Mouse (Mus musculus) spleen, adult 2 months (tissue): ENCODE data around the gene Osgepl1. TPM values are rescaled to one million over a fixed set of nuclear protein-coding genes. Genes with fewer than 3 reads are reported as not detected.
"Not testable (repeated sequence)": the region's sequence is repeated elsewhere in the genome, so short reads cannot be mapped to it uniquely, and the experiment has no call there.

Experiments
- DNase-seq, 2 experiments: peaks; one replicate each; pipeline versions ENCODE4 v3.0.0 to v3.0.0-alpha.2; 2012 to 2021; ENCODE audit warnings: low spot score in 2 of 2, low read depth in 1 of 2
- H3K27ac ChIP-seq: fragments of 200-500 bp; 2 replicates; pipeline ENCODE4 v1.5.1; 2012; ENCODE audit warnings: low read length, inconsistent platforms; ENCODE audit not compliant: insufficient read depth
- H3K27me3 ChIP-seq: fragments of 200-500 bp; 2 replicates; pipeline ENCODE4 v1.6.1; 2012; ENCODE audit warnings: mild to moderate bottlenecking, moderate library complexity, low read length, inconsistent platforms; ENCODE audit not compliant: control insufficient read depth, insufficient read depth
- H3K36me3 ChIP-seq: fragments of 200-500 bp; 2 replicates; pipeline ENCODE4 v1.6.1; 2012; ENCODE audit warnings: mild to moderate bottlenecking, low read length, inconsistent platforms; ENCODE audit not compliant: control insufficient read depth, insufficient read depth
- H3K4me1 ChIP-seq: fragments of 200-500 bp; 2 replicates; pipeline ENCODE4 v1.6.1; 2011; ENCODE audit warnings: inconsistent platforms; ENCODE audit not compliant: control insufficient read depth, insufficient read depth, insufficient read length
- H3K4me3 ChIP-seq: fragments of 200-500 bp; 2 replicates; pipeline ENCODE4 v1.5.1; 2011; ENCODE audit warnings: mild to moderate bottlenecking, inconsistent platforms; ENCODE audit not compliant: insufficient read depth, insufficient read length; ENCODE audit errors: extremely low read depth
- CTCF ChIP-seq: fragments of 200-500 bp; IDR thresholded peaks from 2 replicates; pipeline ENCODE4 v1.5.1; 2011; ENCODE audit warnings: mild to moderate bottlenecking, inconsistent platforms; ENCODE audit not compliant: insufficient read depth, insufficient read length, insufficient replicate concordance; ENCODE audit errors: extremely low read depth
- POLR2A ChIP-seq: fragments of 200-500 bp; IDR thresholded peaks from 2 replicates; pipeline ENCODE4 v1.6.1; 2011; ENCODE audit warnings: low read depth, low read length, inconsistent platforms
- WGBS: fragments of 180-500 bp; shearing (Covaris S2); methylation state at CpG from one replicate; pipeline ENCODE4 v1.1.7; 2018; 5-methylcytosine and 5-hydroxymethylcytosine counted together
- polyA plus RNA-seq: library from polyadenylated mRNA; depleted of rRNA; stranded (reverse); fragments of >200 nt; gene quantifications from 2 replicates; pipeline ENCODE4 v1.2.3, GENCODE M21; 2012

The Osgepl1 gene
- polyA plus RNA-seq, 1 experiment, result 1.8 TPM

DNA sequence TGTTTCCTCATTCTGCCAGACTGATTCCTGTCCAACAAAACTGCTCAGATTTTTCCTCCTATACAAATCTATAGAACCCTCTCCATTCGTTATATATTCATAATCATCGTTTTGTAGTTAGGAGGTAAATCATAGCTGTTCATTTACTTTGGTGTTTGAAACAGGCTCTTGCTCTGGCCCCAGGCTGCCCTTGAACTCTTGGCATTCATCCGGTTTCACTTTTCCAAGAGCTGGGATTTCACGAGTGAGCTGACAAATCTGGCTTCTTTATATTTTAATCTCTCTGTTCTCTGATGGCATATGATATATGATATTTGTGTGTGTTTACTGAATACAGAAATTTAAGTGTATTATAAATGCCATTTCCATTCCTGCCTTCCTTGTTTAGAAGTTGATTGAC lies 12.9 kb upstream of the Osgepl1 start:
- DNase-seq, result no peak
- Histone ChIP-seq H3K27ac (no peak overlapping the region), H3K36me3 (peaks cover 5% of the 10 kb centered on the region), H3K4me3 (no peak overlapping the region), H3K4me1 (peaks cover 4% of the 10 kb centered on the region; the same call in 1 of the 2 replicates), H3K27me3 (no peaks in the 10 kb centered on the region)
- TF ChIP-seq POLR2A (no peak), CTCF (no peak)
- WGBS, result 85% methylated on average over 4 of the region's 4 CpGs

DNA sequence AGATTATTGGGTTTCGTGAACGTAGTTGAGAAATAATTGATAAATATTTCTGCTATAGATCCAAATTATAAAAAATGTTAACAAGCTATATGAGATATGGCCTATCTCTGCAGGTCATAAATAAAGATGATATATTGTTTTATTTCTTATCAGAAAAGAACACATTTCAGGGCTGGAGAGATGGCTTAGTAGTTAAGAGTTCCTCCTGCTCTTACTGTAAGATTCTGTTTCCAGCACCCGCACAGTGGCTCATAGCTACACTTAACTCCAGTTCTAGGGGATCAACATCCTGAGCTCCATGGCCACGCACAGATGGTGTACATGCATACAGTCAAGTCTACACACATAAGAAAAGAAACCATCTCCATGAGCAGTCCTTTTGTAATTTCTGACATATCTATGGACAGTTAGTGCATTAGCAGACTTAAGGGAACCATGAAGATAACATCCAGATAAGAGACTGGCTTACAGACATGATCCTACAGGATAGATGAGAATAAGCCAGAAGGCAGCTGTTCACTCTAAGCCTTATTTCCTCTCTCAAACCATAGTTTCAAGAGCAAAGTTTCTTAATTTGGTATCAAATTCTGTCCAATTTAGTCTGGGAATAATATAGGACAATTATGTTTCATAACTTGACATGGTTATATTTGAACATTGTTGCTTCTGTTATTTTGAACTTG lies 8.4 kb downstream of the Osgepl1 start:
- Histone ChIP-seq H3K4me1 (no peaks in the 10 kb centered on the region), H3K36me3 (peaks cover 7% of the 10 kb centered on the region), H3K27ac (no peak overlapping the region), H3K27me3 (no peaks in the 10 kb centered on the region), H3K4me3 (no peak overlapping the region)
- WGBS, result 90% methylated on average over 4 of the region's 4 CpGs
- TF ChIP-seq POLR2A, result no peak
- TF ChIP-seq CTCF, result no peak
- DNase-seq, result no peak

DNA sequence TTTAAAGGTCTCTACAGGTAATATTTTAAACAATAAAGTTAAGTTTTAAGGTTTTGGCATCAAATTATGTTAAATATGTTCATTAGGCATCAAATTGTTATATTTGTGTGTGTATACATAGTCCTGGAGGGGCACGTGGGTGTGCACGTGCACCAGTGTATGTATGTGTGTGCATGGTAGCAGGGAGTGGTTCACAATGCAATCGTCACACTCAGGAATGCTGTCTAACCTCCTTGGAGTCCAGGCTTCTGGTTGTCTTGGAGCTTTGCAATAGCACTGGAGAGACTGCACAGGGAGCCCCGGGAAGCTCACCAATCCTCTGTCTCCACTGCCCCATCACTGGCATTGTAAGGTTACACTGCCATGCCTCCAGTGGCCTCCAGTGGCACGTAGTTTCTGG lies 9.8 kb downstream of the Osgepl1 start:
- no peak for TF ChIP-seq POLR2A
- TF ChIP-seq CTCF, result no peak
- no peaks in the 10 kb centered on the region for H3K4me1 ChIP-seq
- no peak for DNase-seq
- H3K27me3 ChIP-seq, result no peaks in the 10 kb centered on the region
- WGBS, result 98% methylated on average over 5 of the region's 5 CpGs
- peaks cover 5% of the 10 kb centered on the region; the same call in 1 of the 2 replicates for H3K36me3 ChIP-seq
- H3K4me3 ChIP-seq, result no peak overlapping the region
- no peak overlapping the region for H3K27ac ChIP-seq

DNA sequence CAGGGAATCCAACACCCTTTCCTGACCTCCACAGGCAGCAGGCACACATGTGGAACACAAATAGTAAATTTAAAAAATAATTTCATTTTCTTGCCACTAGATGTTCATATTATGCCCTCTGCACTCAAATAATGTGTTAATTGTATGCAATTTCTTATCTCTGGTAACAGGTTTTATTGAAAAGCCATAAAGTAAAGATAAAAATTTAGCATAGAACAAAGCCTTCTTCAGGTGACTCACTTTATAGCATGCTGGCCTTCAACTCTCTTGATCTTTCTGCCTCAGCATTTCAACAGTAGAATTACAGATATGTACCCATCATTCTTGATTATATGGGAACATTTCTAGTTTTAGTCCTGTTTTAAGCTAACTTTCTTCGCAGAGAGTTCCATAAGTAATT lies 10.9 kb downstream of the Osgepl1 start:
- H3K36me3 ChIP-seq, result peaks cover 5% of the 10 kb centered on the region; the same call in 1 of the 2 replicates
- no peak for DNase-seq
- no peak overlapping the region for H3K27ac ChIP-seq

DNA sequence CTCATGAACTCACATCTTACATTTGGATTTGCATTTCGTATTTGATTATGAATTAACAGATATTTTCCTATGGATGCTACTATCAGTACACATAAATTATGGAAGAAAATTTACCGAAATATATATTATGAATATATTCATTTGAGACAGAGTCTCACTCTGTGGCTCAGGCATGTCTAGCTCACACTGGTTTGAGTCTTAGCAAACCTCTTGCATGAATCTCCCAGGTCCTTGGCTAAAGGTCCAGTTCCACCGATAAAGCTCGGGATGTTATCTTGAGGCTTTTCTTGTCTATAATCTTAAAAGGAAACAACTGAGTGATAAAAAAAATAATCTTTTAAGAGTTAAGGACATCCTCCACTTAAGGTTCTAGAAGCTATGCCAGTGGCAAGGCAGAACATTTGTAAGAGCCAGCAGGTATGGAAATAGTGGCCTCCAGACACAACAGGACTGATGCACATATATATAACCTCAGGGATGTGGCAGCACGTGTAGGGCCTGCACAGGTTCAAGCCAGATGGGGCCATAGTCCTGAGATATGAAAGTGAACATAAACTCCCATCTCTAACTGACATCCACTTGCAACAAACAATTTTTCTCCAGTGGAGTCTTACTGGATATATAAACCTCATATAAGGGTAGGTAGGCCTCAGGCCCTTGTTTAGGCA lies 11.5 kb downstream of the Osgepl1 start:
- no peak overlapping the region for H3K4me3 ChIP-seq
- no peaks in the 10 kb centered on the region for H3K27me3 ChIP-seq
- 96% methylated on average over 5 of the region's 5 CpGs for WGBS
- H3K27ac ChIP-seq, result no peak overlapping the region
- H3K4me1 ChIP-seq, result no peaks in the 10 kb centered on the region
- TF ChIP-seq POLR2A (no peak), CTCF (no peak)
- DNase-seq, result no peak
- peaks cover 3% of the 10 kb centered on the region; the same call in 1 of the 2 replicates for H3K36me3 ChIP-seq

More for the DNA sequence above, 10.9 kb downstream of the Osgepl1 start:
- H3K4me3 ChIP-seq, result no peak overlapping the region
- TF ChIP-seq CTCF, result no peak
- no peak for TF ChIP-seq POLR2A
- no peaks in the 10 kb centered on the region for H3K27me3 ChIP-seq
- 95% methylated on average over 1 of the region's 1 CpGs for WGBS
- no peaks in the 10 kb centered on the region for H3K4me1 ChIP-seq

DNA sequence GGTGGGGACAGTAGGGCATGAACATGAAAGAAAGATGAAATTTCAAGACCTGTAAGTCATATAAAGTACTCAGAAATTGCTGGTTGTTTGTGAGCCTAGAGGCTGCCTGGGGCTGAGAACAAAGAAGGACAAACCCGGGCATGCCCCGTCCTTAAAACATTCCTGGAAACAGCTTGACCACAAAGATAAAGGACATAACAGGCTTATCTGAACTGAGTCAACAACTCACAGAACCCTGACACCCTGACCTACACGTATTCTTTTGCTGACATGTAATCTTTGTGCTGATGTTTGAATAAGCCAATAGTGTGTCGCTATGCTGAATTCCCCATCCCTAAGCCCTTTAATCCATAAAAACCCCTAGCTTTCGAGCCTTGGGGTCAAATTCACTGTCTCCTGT lies 20.1 kb downstream of the Osgepl1 start:
- DNase-seq, H3K36me3 ChIP-seq, H3K27ac ChIP-seq, H3K4me1 ChIP-seq, H3K4me3 ChIP-seq, H3K27me3 ChIP-seq: not testable (repeated sequence)
- 76% methylated on average over 5 of the region's 5 CpGs for WGBS

DNA sequence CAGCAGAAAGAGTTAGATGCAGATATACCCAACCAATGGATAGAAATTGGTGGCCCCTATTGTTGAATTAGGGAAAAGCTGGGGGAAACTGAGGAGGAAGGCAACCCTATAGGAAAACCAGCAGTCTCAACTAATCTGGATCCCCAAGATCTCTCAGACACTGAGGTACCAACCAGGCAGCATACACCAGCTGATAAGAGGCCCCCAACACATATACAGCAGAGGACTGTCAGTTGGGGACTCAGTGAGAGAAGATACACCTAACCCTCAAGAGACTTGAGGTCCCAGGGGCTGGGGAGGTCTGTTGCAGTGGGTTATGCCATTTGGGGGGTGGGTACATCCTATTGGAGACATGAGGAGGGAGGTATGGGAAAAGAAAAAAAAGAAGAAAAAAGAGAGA lies 22.0 kb downstream of the Osgepl1 start:
- Histone ChIP-seq H3K36me3 (no peaks in the 10 kb centered on the region), H3K4me3 (no peak overlapping the region), H3K27me3 (no peaks in the 10 kb centered on the region), H3K4me1 (no peaks in the 10 kb centered on the region), H3K27ac (no peak overlapping the region)
- TF ChIP-seq POLR2A (no peak), CTCF (no peak)
- DNase-seq, result no peak

DNA sequence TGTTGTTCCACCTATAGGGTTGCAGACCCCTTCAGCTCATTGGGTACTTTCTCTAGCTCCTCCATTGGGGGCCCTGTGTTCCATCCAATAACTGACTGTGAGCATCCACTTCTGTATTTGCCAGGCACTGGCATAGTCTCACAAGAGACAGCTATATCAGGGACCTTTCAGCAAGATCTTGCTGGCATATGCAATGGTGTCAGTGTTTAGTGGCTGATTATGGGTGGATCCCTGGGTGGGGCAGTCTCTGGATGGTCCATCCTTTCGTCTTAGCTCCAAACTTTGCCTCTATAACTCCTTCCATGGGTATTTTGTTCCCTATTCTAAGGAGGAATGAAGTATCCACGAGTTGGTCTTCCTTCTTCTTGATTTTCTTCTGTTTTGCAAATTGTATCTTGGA lies 24.0 kb downstream of the Osgepl1 start:
- not testable (repeated sequence) for H3K27ac ChIP-seq, H3K36me3 ChIP-seq, DNase-seq, H3K4me3 ChIP-seq, H3K4me1 ChIP-seq, H3K27me3 ChIP-seq
- WGBS, result 62% methylated on average over 2 of the region's 2 CpGs
